Mouse (Mus musculus): Measurements from ENCODE around the gene Nadk.

Nadk gene

DNA sequence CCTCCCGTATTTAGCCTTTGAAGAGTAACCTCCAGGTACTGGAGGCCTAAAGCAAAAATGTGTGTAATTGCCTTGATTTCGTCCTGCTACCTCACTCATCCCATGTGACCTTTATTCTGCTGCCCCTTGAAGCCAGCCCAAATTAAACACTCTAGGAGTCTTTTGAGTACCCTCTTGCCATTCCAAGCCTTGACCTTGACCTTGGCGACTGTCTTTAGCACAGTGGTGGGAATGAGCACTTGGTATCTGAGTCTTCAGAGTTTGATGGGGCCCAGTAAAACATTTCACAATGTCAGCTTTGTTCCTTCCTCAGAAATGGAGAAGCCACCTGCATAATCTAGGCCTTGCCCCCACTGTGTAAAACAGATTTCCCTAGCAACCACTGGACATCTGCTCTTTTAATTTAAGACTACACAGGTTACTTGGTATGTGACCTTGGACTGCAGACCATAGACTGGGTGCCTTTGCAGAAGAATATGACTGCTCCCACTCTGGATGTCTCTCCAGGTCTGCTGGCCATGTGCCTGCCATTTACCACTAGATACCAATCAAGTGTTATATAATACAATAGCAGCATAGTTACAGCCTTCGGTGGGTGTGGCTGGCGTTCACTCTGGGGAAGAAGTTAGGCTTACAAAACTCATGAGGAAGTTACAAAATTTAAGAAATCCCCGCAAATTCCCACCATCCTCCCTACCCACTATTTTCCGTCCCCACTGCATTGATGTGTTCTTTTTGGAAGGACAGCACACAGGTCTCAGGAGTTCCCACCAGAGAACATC lies at the start of gene Nadk:
Nadk (plus strand) TSS at position 718 of the 782 bp plus-strand sequence.
- DNase-seq = no peak

DNA sequence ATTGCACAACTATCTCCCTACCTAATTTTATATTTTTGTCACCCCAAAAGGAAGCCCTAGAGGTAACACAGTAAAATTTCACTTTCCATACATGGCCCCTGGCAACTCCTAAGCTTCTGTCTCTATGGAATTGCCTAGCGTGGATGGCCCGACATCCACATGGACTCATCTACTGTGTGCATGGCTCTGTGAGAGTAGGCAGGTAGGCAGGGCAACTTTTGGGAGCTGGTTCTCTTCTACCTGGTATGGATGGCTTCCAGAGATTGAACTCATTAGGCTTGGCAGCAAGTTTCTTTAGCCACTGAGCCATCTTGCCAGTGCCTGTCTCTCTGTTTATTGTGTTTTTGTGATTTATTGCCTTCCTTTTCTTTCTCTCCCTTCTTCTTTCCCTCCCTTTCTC lies 47.4 kb upstream of the Nadk start:
- no peak for DNase-seq

DNA sequence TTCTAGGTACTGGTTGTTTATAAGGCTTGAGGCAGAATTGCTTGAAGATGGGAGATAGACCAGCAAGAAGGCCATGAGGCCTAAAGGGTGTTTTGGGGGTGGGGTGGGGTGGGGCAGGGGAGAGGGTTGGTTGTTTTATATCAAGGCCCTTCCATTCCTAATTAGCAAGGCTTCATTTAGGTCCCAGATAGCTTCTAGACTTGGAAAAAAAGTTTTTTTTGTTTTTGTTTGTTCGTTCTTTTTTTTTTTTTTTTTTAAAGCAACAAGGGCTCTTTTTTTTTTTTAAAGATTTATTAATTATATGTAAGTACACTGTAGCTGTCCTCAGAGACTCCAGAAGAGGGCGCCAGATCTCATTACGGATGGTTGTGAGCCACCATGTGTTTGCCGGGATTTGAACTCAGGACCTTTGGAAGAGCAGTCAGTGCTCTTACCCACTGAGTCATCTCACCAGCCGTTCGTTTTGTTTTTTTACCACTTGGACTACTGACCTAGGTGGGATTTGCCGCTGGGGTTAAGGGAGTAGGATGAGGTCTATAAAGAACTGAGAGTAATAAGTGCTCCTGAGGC lies 44.1 kb upstream of the Nadk start:
- no peak for DNase-seq

DNA sequence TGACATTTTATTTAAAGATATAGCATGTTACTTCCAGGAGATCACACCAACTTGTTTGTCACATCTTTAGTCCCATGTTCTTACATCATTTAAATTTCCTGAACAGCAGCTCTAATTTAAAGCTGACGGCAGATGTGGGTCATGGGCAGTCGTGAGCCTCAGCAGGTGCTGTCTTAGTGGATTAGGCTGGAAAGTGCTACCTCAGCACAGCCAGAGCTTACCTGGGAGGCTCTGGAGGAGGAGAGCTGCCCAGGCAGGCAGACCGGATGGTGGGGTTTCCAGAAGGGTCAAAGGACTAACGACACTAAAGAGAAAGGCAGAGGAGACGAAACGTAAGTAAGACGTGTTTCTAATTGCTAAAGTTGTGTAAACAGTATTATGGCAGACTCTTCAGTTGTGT lies 39.9 kb upstream of the Nadk start:
- no peak for DNase-seq

DNA sequence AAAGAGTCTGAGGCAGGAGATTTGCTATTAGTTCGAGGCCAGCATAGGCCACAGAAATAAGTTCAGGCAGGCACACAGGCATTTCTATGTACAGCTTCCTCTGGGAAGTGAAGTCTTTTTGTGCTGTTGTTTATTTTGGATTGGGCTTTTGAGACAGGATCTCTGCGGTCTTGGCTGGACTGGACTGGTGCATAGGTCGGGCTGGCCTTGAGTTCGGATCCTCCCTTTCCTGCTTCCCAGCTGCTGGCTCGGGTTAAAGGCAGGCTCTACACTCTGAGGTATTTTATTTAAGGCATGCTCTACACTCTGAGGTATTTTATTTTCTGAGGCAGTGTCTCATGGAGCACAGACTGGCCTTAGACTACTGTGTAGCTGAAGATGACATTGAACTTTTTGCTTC lies 36.4 kb upstream of the Nadk start:
- DNase-seq = no peak

DNA sequence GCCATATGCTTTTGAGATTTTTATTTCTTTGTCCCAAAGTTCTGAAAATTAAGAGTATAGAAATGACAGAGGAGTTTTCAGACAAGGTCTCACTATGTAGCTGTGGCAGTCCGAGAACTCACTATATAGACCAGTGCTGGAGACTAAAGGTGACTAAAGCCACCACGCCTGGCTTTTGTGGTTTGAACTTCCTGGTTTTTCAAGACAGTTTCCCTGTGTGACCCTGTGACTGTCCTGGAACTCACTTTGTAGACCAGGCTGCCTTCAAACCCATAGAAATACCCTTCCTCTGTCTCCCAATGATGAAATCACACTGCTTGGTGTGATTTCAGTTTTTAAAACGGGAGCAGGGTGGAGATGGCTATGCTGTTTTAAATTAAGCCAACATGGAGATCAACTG lies 32.9 kb upstream of the Nadk start:
- DNase-seq = no peak

DNA sequence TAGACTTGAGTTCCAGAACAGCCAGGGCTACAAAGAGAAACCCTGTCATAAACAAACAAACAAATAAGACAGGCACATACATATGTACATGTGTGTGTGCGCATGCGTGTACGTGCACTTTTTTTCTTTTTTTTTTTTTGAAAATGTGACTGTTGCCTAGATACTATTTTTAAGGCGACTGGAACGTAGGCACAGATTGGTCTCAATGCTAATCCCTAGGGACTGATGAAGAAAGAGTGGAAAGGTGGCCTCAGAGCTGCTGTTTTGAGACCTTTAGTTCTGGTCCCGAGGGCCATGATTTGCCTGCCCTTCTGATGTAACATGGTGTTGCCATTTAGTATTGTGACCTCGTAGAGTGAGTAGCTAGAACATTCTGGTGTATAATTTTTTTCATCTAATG lies 12.2 kb upstream of the Nadk start:
- no peak for DNase-seq

DNA sequence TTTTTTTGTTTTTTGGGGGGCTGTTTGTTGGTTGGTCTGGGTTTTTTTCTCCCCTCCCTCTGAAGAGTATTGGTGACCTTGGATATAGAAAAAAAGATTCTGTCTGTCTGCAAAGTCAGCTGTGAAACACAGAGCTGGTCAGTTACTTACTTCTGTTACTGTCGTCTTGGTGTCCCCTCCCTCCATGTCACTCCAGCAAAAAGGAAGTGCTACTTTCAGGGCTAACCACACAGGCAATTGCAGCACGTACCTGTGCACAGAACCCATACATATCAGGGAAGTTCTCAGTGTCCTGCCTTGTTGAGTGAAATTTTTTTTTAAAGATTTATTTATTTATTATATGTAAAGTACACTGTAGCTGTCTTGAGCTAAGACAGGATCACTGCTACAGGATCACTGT lies 11.7 kb upstream of the Nadk start:
- no peak for DNase-seq

DNA sequence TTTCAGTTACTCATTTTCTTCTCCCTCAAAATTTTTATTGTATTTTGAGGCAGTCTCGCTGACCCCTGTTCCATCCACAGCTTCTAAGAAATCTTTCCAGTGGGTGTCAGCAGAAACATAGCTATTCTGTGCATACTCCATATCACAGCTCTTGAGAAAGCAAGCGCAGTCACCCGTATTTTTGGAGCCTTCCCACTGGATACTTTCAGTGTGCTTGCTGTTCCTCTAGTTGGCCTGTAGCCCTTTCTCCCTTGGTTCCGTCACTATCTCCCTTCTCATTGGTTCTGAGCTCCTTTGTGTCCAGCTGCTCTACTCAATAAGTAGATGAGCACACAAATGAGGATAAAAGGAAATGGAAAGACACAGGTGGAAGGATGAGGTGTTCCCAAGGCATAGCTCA lies 11.1 kb upstream of the Nadk start:
- DNase-seq = no peak

DNA sequence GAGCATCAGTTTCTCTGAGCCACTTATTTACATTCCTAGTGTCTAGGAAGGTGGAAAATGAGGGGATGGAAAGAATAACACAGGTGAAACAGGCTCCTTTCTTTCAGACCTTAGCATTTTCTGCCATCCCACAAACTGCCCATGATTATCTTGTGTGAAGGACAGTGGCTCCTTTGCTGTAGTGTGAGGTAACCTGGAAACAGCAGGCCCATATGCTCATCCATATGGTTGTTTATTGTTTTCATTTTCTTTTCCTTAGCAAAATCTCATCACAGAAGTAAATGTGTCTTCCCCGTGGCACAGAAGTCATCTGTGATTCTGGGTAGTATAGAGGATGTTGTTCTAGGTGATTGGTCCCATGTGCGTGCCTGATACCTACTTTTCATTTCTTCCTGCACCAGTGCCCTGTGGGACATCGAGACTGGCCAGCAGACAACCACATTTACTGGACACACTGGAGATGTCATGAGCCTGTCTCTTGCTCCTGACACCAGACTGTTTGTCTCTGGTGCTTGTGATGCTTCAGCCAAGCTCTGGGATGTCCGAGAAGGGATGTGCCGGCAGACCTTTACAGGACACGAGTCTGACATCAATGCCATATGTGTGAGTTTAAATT lies 9.2 kb upstream of the Nadk start:
- DNase-seq = peak; percentile 38 to 57

DNA sequence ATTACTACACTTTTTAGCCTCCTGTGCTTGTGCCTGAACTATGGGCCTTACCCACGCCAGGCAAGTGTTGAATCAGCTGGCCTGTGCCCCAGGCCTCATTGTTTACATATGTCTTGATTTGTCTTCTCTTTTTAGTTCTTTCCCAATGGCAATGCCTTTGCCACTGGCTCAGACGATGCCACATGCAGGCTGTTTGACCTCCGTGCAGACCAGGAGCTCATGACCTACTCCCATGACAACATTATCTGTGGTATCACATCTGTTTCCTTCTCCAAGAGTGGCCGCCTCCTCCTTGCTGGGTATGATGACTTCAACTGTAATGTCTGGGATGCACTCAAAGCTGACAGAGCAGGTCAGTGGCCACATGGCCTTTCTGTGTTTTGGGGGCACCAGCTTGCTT lies 7.3 kb upstream of the Nadk start:
- DNase-seq = no peak

DNA sequence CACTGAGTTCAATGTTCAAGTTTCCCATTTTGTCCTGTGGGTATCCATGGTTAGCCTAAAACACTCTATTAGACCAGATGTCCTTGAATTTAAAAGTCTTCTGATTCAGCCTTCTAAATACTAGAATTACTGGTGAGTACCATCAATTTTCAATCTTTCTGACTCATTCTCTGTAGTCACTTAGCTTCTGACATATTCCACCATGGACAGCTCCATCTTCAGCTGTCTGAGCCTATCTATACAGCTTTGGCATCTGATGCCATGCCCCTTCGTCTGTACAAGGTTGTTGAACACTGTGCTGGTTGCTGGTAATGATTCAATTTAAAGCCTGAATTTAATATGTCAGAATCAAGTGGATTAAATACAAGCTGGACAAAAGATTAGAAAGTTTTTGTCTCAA lies 6.7 kb upstream of the Nadk start:
- DNase-seq = no peak

DNA sequence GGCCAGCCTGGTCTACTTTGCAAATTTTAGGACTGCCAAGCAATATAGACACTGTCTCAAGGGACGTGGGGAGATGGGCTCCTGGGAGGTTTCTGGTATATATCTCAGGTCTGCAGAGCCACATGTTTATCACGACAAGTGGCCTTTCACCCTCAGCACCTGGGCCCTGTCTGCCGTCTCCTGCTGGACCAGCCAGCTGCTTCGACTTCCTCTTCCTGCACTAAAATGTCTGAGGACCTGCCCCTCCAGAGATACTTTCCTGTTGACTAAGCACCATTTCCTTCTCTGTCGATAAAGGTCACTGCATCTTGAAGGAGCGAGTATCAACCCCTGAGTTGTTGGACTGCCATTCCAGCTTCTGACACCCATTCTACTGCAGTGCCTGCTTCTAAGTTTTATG lies 2.7 kb upstream of the Nadk start:
- no peak for DNase-seq

DNA sequence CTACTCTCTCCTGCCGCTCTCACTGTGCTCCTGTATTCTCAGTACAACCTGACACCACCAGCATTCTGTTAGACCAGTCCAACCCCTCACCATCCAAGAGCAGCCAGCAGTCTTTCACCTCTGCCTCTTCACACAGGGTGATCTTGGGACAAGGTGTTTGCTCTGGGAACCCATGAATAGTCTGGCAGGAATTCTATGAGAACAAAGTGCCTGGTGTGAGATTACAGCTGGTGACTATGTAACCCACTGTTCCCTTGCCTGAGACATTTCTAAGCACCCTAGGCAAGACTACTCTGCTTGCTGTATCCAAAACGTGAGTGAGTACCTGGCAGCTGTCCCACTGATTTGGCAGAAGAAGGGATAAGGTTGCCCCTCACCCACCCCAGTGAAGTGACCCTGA lies 1.2 kb upstream of the Nadk start:
- no peak for DNase-seq

DNA sequence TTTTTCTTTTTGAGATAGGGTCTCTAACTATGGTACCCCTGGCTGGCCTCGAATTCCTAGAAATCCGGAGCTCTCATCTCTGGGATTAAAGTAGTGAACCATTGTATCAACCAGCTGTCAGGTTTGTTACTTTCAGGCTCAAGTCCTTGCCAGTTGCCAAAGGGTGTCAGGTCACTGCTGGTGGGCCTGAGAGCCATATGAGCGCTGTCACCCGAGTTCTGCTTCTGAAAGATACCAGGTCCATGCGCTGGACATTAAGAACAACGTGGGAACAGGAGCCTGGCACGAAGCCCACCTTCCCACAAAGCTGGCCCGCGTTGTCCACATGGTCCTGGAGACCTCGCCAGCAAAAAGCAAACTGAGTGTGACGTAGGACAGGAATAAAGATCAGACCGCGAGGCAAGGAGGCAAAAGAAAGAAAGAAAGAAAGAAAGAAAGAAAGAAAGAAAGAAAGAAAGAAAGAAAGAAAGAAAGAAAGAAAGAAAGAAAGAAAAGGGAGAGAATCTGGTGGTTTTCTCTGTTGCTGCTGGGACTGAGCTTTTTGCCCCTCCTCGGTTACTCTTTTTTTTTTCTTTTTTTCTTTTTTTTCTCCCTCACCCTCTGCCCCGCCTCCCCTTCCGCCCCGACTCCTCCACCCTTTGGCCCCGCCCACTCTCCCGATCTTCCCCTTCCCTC lies 684 bp downstream of the Nadk start:
- peak; percentile 59 to 63 for DNase-seq

DNA sequence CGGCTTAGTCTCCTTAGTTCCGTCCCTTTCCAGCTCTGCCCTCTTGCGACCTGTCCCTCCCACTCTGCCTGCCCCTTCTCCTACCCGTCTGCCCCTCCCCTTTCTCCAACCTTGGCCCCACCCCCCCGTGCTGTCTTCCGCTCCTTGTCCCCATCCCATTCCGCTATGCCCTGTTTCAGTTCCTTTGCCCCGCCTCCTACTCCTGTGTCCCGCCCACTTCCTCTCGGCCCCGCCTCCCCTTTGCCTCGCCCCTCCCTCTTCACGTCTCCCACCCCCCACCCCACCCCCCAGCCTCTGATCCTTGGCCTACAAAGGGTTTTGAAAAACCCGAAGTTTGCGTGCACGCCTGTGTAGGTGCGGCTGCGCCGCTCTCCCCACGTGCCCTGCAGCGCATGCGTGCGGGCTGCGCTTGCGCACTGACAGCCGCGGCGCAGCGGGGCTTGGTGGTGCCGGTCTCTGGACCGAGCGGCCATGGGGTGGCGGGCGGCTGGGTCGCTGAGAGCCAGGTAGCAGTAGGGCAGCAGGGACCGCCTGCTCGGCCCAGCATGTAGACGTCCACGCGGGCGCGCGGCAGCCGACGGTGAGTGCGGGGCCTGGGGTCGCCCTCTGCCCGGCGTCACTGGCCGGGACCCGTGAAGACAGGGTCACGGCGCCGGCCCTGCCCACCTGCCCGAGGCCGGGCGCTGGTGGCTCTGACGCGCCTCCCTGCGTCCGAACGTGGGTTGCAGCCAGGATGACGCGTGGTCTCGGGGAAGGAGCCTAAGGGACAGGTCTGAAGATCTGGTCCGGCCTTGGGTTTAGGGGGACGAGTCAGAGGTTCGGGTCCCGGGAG lies 1.4 kb downstream of the Nadk start:
- DNase-seq = peak; percentile 92 to 94

DNA sequence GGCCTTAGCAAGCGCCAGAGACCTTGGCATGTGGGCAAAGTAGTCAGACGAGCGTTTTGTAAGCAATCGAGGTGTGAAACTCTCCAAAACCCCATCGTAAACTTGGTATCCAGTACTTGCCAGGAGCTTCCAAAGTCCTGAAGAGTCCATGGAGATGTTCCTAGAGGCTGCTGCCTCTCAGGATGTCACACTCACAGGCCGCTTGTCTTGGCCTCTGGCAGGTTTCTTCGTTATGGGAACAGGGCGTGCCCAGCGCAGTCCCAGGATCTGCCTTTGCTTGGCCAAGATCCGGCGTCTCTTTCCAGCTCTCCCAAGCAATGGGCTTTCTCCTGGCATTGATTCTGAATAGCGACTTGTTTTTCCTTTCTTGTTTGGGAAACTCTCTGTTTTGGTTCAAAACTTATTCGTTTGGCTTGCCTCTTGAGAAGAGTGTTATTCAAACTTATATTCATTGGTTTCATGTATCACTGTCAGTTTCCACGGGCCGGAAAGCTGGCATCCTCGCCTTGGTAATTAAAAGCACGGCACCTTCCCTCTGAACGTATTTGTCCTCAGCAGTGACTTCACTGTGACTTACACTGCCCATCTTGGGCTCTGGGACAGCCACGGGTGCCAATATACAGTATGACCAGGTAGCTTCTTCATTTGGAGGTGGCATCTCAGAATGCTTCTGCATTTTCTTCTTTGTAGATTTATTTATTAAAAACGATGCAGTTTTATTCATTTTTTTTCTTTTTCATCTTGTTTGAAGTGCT lies 2.3 kb downstream of the Nadk start:
- no peak for DNase-seq

DNA sequence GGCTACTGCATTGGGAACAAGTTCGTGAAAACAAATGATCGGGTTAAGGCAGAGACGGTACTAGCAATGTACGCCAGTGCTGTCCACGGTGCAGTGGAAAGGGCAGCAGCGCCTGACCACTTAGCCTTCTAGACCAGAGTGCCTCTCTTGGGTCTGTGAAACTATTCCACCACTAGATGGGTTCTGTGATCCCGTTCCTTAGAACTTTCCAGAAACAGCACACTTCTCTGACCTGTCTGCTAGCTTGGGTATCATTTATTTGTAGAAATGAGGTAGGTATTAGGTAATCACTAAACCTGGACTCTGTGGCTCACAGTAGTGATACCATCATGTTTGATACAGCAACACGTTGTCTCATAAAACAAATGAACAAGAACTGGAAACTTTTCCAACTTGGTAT lies 4.4 kb downstream of the Nadk start:
- no peak for DNase-seq

DNA sequence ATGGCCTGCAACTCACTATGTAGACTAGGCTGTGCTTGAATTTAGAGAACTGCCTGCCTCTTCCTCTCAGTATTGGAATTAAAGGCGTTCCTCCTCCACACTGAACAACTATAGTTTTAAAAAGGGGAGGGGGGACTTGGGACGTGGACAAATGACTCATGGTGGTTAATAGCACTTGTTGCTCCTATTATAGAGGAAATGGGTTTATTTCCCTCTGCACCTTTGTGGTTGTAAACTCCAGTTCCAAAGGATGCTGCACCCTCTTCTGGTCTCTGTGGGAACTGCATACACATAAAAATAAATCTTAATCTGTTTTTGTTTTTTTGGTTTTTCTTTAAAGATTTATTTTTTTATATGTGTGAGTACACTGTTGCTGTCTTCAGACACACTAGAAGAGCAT lies 6.0 kb downstream of the Nadk start:
- DNase-seq = peak in 1 of 2 experiments; percentile 44

DNA sequence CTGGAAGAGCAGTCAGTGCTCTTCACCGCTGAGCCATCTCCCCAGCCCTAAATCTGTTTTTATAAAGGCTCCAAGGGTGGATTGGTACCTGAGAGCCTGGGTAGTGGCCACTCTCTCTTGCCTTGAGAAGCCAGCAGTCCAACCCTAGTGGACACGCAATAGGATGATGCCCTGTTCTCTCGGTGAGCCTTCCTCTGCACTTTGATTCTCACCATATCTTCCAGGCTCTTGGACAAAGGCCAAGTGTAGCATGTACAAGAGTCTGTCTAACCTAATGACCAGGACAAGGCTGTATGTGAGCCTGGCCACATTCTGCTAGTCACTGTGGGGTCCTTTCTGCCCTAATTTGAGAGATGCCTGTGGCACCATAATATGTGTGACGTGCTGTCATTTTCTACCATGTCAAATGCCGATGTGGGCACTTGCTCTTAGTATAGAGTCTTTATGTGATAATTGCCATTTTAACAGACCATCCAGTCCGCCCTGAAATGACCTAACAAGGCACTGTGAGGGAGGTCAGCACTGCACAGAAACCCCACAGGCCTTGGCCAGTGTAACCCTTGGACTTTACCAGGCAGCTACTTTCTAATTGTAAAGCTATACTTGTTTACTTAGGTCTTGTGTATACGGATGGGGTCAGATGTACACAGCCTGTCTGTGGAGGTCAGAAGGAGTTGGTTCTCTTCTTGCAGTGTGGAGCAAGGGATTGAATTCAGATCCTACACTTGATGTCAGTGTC lies 6.6 kb downstream of the Nadk start:
- DNase-seq = no peak

DNA sequence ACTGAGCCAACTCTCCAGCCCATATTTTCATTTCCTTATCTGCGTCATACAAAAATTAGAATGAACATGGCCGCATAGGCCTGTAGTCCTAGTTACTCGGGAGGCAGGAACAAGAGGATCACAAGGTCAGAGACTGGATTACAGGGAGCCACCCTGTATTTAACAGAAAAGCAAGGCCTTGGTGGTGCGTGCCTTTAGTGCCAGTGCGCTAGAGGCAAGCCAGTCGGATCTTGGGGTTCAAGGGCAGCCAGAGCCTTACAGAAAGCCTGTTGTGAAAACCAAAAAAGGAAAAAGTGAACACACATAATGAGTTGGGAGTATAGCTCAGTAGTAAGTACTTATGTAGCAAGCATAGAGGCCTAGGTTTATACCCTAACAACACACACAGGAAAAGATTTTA lies 7.6 kb downstream of the Nadk start:
- DNase-seq = no peak

Measured in cerebellum, postnatal 36 days (tissue).